Mouse (Mus musculus) liver, postnatal 0 days (tissue): ENCODE data around the gene Stt3b. TPM values are rescaled to one million over a fixed set of nuclear protein-coding genes. Genes with fewer than 3 reads are reported as not detected.

Source experiments
- ATAC-seq: fragments of 200-750 bp; cut with Nextera tagmentation; 2 replicates; pipeline ENCODE4 v1.8.0; 2017; ENCODE audit warnings: mild to moderate bottlenecking, moderate library complexity
- DNase-seq: peaks from one replicate; pipeline ENCODE4 v3.0.0-alpha.2; 2016
- H3K27ac ChIP-seq: fragments of 300-500 bp; sonication (generic); 2 replicates; pipeline ENCODE4 v1.5.1; 2014; ENCODE audit warnings: antibody characterized with exemption, moderate library complexity, mild to moderate bottlenecking, low read depth
- H3K27me3 ChIP-seq: fragments of 300-500 bp; sonication (generic); 2 replicates; pipeline ENCODE4 v1.6.1; 2014; ENCODE audit warnings: low read length, control low read depth, mixed read lengths; ENCODE audit not compliant: insufficient read depth
- H3K36me3 ChIP-seq: fragments of 300-500 bp; sonication (generic); replicated peaks from 2 replicates; pipeline ENCODE4 v1.6.1; 2014; ENCODE audit warnings: mild to moderate bottlenecking, control low read depth, low read length, moderate library complexity, mixed read lengths; ENCODE audit not compliant: insufficient read depth
- H3K4me1 ChIP-seq: fragments of 300-500 bp; sonication (generic); 2 replicates; pipeline ENCODE4 v1.6.1; 2014; ENCODE audit warnings: antibody characterized with exemption, mild to moderate bottlenecking, control low read depth; ENCODE audit not compliant: insufficient read depth
- H3K4me2 ChIP-seq: fragments of 300-500 bp; sonication (generic); 2 replicates; pipeline ENCODE4 v1.6.1; 2014; ENCODE audit warnings: low read depth, mild to moderate bottlenecking, low read length, moderate library complexity, mixed read lengths
- H3K4me3 ChIP-seq: fragments of 300-500 bp; sonication (generic); 2 replicates; pipeline ENCODE4 v1.5.1; 2014; ENCODE audit warnings: low read depth, low read length
- H3K9ac ChIP-seq: fragments of 300-500 bp; sonication (generic); replicated peaks from 2 replicates; pipeline ENCODE4 v1.6.1; 2014; ENCODE audit warnings: mild to moderate bottlenecking, moderate library complexity
- H3K9me3 ChIP-seq: fragments of 300-500 bp; sonication (generic); 2 replicates; pipeline ENCODE4 v1.6.1; 2016; ENCODE audit warnings: mild to moderate bottlenecking, control low read depth, low read length, mixed read lengths
- CTCF ChIP-seq: sonication (generic); IDR thresholded peaks from 2 replicates; pipeline ENCODE4 v1.5.1; 2016; ENCODE audit warnings: antibody characterized with exemption, low read depth
- EP300 ChIP-seq: IDR thresholded peaks from 2 replicates; pipeline ENCODE4 v1.6.1; 2016; ENCODE audit warnings: antibody characterized with exemption, low read depth, mild to moderate bottlenecking
- WGBS: fragments of 180-500 bp; shearing (Covaris S2); extraction: QIAGEN DNeasy Blood & Tissue Kit; methylation state at CpG from one replicate; pipeline ENCODE4 v1.1.7; 2014; ENCODE audit not compliant: insufficient replicate concordance; 5-methylcytosine and 5-hydroxymethylcytosine counted together
- polyA plus RNA-seq: library from polyadenylated mRNA; unstranded; fragments of >200 nt; fragmentation: Nextera tagmentation; extraction: Ambion mirVana; gene quantifications from 2 replicates; pipeline ENCODE4 v1.2.1, GENCODE M21; 2015

Stt3b gene
- polyA plus RNA-seq, 1 experiment from 2014 or later, result 43.8 TPM

DNA sequence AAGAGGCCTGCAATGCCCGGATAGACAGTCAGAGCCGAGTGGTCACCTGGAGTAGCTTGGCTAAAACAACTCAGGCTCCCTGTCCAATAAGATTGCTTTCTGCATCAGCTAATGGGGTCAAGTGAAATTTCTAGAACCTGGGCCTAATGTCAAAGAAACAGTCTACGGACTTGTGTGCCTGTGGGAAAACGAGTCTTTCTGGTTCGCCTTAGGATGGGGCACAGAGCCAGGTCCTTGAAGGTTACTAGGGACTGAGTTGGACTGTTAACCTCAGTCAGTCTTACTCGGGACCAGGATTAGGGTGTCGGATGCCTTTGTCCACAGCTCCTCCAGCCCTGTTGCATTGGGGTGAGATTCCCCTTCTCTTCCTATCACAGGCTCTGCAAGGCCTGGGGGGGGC lies 113.1 kb downstream of the Stt3b start:
- H3K4me1 ChIP-seq, result no peaks in the 10 kb centered on the region
- no peak overlapping the region for H3K4me2 ChIP-seq
- WGBS, result 76% methylated on average over 7 of the region's 7 CpGs
- H3K27ac ChIP-seq, result no peak overlapping the region
- H3K9me3 ChIP-seq, result no peaks in the 10 kb centered on the region
- no peaks in the 10 kb centered on the region for H3K27me3 ChIP-seq
- H3K36me3 ChIP-seq, result no peaks in the 10 kb centered on the region
- H3K9ac ChIP-seq, result no peak overlapping the region
- DNase-seq (no peak), ATAC-seq (no peak)
- TF ChIP-seq CTCF (no peak), EP300 (no peak)
- no peak overlapping the region for H3K4me3 ChIP-seq

DNA sequence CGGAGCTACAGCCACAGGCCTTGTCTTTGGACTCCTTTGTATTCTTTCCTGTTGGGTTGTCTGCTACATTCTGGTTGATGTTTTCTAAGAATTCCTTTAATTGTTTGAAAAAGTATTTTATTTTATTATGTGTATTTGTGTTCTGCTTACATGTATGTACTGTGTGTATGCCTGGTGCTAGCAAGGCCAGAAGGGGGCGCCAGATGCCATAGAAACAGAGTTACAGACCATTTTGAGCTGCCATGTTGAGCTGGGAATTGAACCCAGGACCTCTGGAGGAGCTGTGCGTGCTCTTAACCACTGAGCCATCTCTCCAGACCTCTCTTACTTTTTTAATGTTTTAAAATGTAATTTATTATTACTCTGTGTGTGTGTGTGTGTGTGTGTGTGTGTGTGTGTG lies 117.3 kb downstream of the Stt3b start:
- no peak for DNase-seq
- no peak overlapping the region for H3K27ac ChIP-seq
- no peaks in the 10 kb centered on the region for H3K9me3 ChIP-seq
- no peaks in the 10 kb centered on the region for H3K4me1 ChIP-seq
- ATAC-seq, result no peak
- no peaks in the 10 kb centered on the region for H3K36me3 ChIP-seq
- TF ChIP-seq CTCF, result peak; percentile 39
- TF ChIP-seq EP300, result no peak
- no peak overlapping the region for H3K4me3 ChIP-seq
- H3K9ac ChIP-seq, result no peak overlapping the region
- H3K27me3 ChIP-seq, result no peaks in the 10 kb centered on the region
- 78% methylated on average over 3 of the region's 3 CpGs for WGBS
- no peak overlapping the region for H3K4me2 ChIP-seq
